Mouse (Mus musculus) embryonic fibroblast, embryonic 13.5 days (primary cell): ENCODE measurements around the gene Frmd6.

Source experiments
- CTCF ChIP-seq: IDR thresholded peaks from 2 replicates; pipeline ENCODE4 v1.5.1; 2011; ENCODE audit warnings: mild to moderate bottlenecking, control low read depth, low read length, moderate library complexity, borderline replicate concordance; ENCODE audit not compliant: insufficient read depth
- POLR2A ChIP-seq: IDR thresholded peaks from 2 replicates; pipeline ENCODE4 v1.6.1; 2011; ENCODE audit warnings: low read depth, mild to moderate bottlenecking, control low read depth, low read length, moderate library complexity

GRCm38 (mm10) chr12:70811772-70812171 is 13.5 kb upstream of the Frmd6 start:
- TF ChIP-seq POLR2A: no peak
- TF ChIP-seq CTCF: no peak
